Mouse (Mus musculus) heart, adult 2 months (tissue): Measurements from ENCODE around the gene Cradd.

Source experiments
- CTCF ChIP-seq: fragments of 200-600 bp; IDR thresholded peaks from 2 replicates; pipeline ENCODE4 v1.8.1; 2022; ENCODE audit warnings: antibody characterized with exemption, mild to moderate bottlenecking, moderate library complexity
- POLR2A ChIP-seq: fragments of 200-500 bp; IDR thresholded peaks from 2 replicates; pipeline ENCODE4 v1.6.1; 2011; ENCODE audit warnings: mild to moderate bottlenecking, low read depth, low read length, control low read depth; ENCODE audit not compliant: insufficient read depth

DNA sequence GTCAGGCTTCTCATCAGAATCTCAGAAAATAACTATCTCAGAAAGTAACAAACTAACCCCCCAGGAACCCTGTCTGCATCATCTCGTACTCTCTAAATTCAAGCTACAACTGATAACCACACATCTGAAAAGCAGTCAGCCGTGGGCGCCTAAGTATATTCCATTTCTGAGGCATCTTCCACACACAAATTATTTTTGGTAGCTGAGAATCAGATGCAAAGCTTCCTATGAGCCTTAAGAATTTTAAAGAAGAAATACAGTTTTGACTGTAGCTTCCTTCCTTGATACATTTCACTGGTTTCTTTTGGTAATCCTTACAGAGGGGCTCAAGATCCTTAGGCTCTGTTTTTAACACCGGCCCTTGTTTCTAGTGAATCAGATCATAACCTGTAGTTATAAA lies 58.4 kb downstream of the Cradd start:
- TF ChIP-seq POLR2A (no peak), CTCF (no peak)
